Comparison of ENCODE assay signal across 13 mouse cellular contexts in the genomic region with DNA sequence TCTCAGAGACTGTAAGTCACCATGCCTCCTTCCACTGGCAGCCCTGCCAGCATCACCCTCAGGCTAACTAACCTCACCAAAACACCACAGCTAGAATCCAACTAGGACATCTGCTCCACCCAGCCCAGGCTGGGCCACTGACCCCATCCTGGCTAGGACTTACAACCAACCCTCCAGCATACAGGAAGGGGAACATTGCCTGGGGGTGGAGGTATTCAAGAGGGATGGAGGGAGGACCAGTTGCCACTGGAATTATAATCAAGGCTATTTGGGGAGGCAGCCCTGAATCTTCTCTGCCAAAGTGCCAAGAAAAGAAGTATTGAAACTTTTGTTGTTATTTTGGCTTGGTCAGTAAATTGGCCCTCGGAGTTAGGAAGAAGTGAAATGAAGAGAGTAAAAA. TPM values are rescaled to one million over a fixed set of nuclear protein-coding genes. Genes with fewer than 3 reads are reported as not detected.
DNase-seq lines count a peak whose midpoint lies in the region; ATAC-seq lines count a peak whose summit lies in the region.
"Had no signal": no experiment of that assay in that cellular context is flagged by ENCODE, and none has a peak within 500 bp of the region (broad histone marks: within the 10 kb centered on the region; RNA-seq: fewer than 3 reads in every experiment).

No protein-coding gene starts in this region.

- H3K27me3 ChIP-seq in forebrain, embryonic 14.5 days (replicated peaks; ENCODE audit: control insufficient read depth, insufficient read depth, low read length) = peaks cover 55% of the 10 kb centered on the region
- peaks cover 88% of the 10 kb centered on the region for H3K27me3 ChIP-seq in forebrain, embryonic 12.5 days
- H3K27me3 ChIP-seq in kidney, embryonic 16.5 days (ENCODE audit: insufficient read depth, low read length) = peaks cover 32% of the 10 kb centered on the region
- peaks cover 45% of the 10 kb centered on the region for H3K27me3 ChIP-seq in embryonic facial prominence, embryonic 14.5 days (replicated peaks; ENCODE audit: control insufficient read depth, insufficient read depth, low read length)

- 46% methylated on average over 1 of the region's 1 CpGs for WGBS in forebrain, embryonic 14.5 days
- WGBS in forebrain, embryonic 12.5 days = 62% methylated on average over 1 of the region's 1 CpGs
- 38% methylated on average over 1 of the region's 1 CpGs for WGBS in kidney, embryonic 16.5 days
- 52% methylated on average over 1 of the region's 1 CpGs for WGBS in embryonic facial prominence, embryonic 14.5 days

- no peaks in the 10 kb centered on the region for H3K36me3 ChIP-seq in forebrain, embryonic 14.5 days (ENCODE audit: control insufficient read depth, insufficient read depth, low read length)
- no peaks in the 10 kb centered on the region for H3K36me3 ChIP-seq in forebrain, embryonic 12.5 days (replicated peaks)
- no peaks in the 10 kb centered on the region for H3K36me3 ChIP-seq in kidney, embryonic 16.5 days (ENCODE audit: insufficient read depth, low read length)
- H3K36me3 ChIP-seq in embryonic facial prominence, embryonic 14.5 days (ENCODE audit: control insufficient read depth, insufficient read depth, low read length) = no peaks in the 10 kb centered on the region

- H3K9me3 ChIP-seq in forebrain, embryonic 14.5 days (replicated peaks; ENCODE audit: control insufficient read depth, low read length) = no peaks in the 10 kb centered on the region
- no peaks in the 10 kb centered on the region for H3K9me3 ChIP-seq in forebrain, embryonic 12.5 days
- no peaks in the 10 kb centered on the region for H3K9me3 ChIP-seq in kidney, embryonic 16.5 days (ENCODE audit: low read length)
- H3K9me3 ChIP-seq in embryonic facial prominence, embryonic 14.5 days (ENCODE audit: control insufficient read depth, low read length) = no peaks in the 10 kb centered on the region

- H3K9ac ChIP-seq in forebrain, embryonic 14.5 days (ENCODE audit: low read length) = no peak overlapping the region
- no peak overlapping the region for H3K9ac ChIP-seq in forebrain, embryonic 12.5 days
- no peak overlapping the region; the same call in 1 of the 2 replicates for H3K9ac ChIP-seq in kidney, embryonic 16.5 days (replicated peaks; ENCODE audit: low read length)
- H3K9ac ChIP-seq in embryonic facial prominence, embryonic 14.5 days (ENCODE audit: low read depth, low read length) = no peak overlapping the region

- no peak for ATAC-seq in forebrain, embryonic 14.5 days
- no peak for ATAC-seq in forebrain, embryonic 12.5 days (ENCODE audit: low FRiP score)
- ATAC-seq in kidney, embryonic 16.5 days (ENCODE audit: low FRiP score, low TSS enrichment) = no peak
- ATAC-seq in embryonic facial prominence, embryonic 14.5 days (ENCODE audit: low read depth) = no peak

- no peak overlapping the region for H3K4me3 ChIP-seq in forebrain, embryonic 14.5 days (ENCODE audit: low read depth, low read length)
- no peak overlapping the region for H3K4me3 ChIP-seq in forebrain, embryonic 12.5 days (replicated peaks)
- peak overlapping the region; percentile 57 for H3K4me3 ChIP-seq in kidney, embryonic 16.5 days (ENCODE audit: low read length)
- H3K4me3 ChIP-seq in embryonic facial prominence, embryonic 14.5 days (ENCODE audit: low read depth, low read length) = 0 out of 2 replicates have a peak overlapping the region, but pooled peaks have one; percentile 58

- peak; percentile 11 for DNase-seq in forebrain, embryonic 14.5 days (ENCODE audit: low spot score)
- DNase-seq in kidney, postnatal 10 days = no peak
- DNase-seq in 3T3-L1 (ENCODE audit: low read depth, low spot score) = peak; percentile 38
- no peak for DNase-seq in embryonic facial prominence, embryonic 14.5 days (ENCODE audit: low spot score)
- DNase-seq in natural killer cell, adult 2 months (ENCODE audit: low spot score in 2 of 2) = no peak
- no peak for DNase-seq in ovary, postnatal 14 days (ENCODE audit: low spot score)
- DNase-seq: B cell, adult 2 months; heart, postnatal 10 days; kidney, adult 18-20 months; left cerebral cortex, postnatal 4 days; thymus, adult 2 months had no signal

- H3K4me2 ChIP-seq in forebrain, embryonic 14.5 days (ENCODE audit: low read length) = no peak overlapping the region; the same call in 1 of the 2 replicates
- H3K4me2 ChIP-seq in forebrain, embryonic 12.5 days = no peak overlapping the region
- H3K4me2 ChIP-seq in kidney, embryonic 16.5 days (replicated peaks; ENCODE audit: low read depth, low read length) = peak overlapping the region; percentile 94
- H3K4me2 ChIP-seq in embryonic facial prominence, embryonic 14.5 days (ENCODE audit: low read depth, low read length) = peak overlapping the region; percentile 99; the same call in 1 of the 2 replicates

- H3K27ac ChIP-seq in forebrain, embryonic 14.5 days (ENCODE audit: low read depth, low read length) = no peak overlapping the region
- H3K27ac ChIP-seq in forebrain, embryonic 12.5 days = no peak overlapping the region
- H3K27ac ChIP-seq in kidney, embryonic 16.5 days (ENCODE audit: low read length) = no peak overlapping the region
- no peak overlapping the region for H3K27ac ChIP-seq in embryonic facial prominence, embryonic 14.5 days (replicated peaks; ENCODE audit: low read depth, low read length)

- peaks cover 7% of the 10 kb centered on the region for H3K4me1 ChIP-seq in forebrain, embryonic 14.5 days (ENCODE audit: control insufficient read depth, insufficient read depth, low read length)
- peaks cover 19% of the 10 kb centered on the region for H3K4me1 ChIP-seq in forebrain, embryonic 12.5 days
- H3K4me1 ChIP-seq in kidney, embryonic 16.5 days (ENCODE audit: insufficient read depth, low read length) = peaks cover 35% of the 10 kb centered on the region
- H3K4me1 ChIP-seq in embryonic facial prominence, embryonic 14.5 days (ENCODE audit: control insufficient read depth, insufficient read depth, low read length) = peaks cover 6% of the 10 kb centered on the region; the same call in 1 of the 2 replicates

RNA-seq across cellular contexts. Expression of a gene that starts 2.0 kb away (rescaled TPM):
- 3.5 and 4.5 TPM in 2 replicates for polyA plus RNA-seq in forebrain, embryonic 14.5 days (2014; fragmentation: Nextera tagmentation; extraction: Ambion mirVana)
- 4.7 and 7.0 TPM in 2 replicates for polyA plus RNA-seq in forebrain, embryonic 12.5 days (2016; fragmentation: Nextera tagmentation; extraction: Ambion mirVana)
- polyA plus RNA-seq in kidney, embryonic 16.5 days (2015; fragmentation: Nextera tagmentation; extraction: Ambion mirVana) = 51.0 and 63.2 TPM in 2 replicates
- 9.3 and 11.8 TPM in 2 replicates for polyA plus RNA-seq in embryonic facial prominence, embryonic 14.5 days (2014; fragmentation: Nextera tagmentation; extraction: Ambion mirVana)

RNA-seq across cellular contexts. Expression of a gene that starts 50.4 kb away (rescaled TPM):
- polyA plus RNA-seq in forebrain, embryonic 14.5 days (2014; fragmentation: Nextera tagmentation; extraction: Ambion mirVana) = 31.6 and 33.3 TPM in 2 replicates
- polyA plus RNA-seq in forebrain, embryonic 12.5 days (2016; fragmentation: Nextera tagmentation; extraction: Ambion mirVana) = 45.6 and 46.8 TPM in 2 replicates
- polyA plus RNA-seq in kidney, embryonic 16.5 days (2015; fragmentation: Nextera tagmentation; extraction: Ambion mirVana) = 31.3 and 33.2 TPM in 2 replicates
- 28.1 and 31.5 TPM in 2 replicates for polyA plus RNA-seq in embryonic facial prominence, embryonic 14.5 days (2014; fragmentation: Nextera tagmentation; extraction: Ambion mirVana)

Comparison
In these comparisons a context has a peak if more than half of its experiments do, and no peak if none do; other contexts are left out.
1. DNase-seq: peak in forebrain, embryonic 14.5 days (single experiment) and 3T3-L1 (single experiment); none in kidney, postnatal 10 days (single experiment), embryonic facial prominence, embryonic 14.5 days (single experiment), natural killer cell, adult 2 months (0 of 2) and ovary, postnatal 14 days (single experiment).
2. H3K4me2 ChIP-seq: peak in kidney, embryonic 16.5 days (single experiment) and embryonic facial prominence, embryonic 14.5 days (single experiment); none in forebrain, embryonic 14.5 days (single experiment) and forebrain, embryonic 12.5 days (single experiment).
3. H3K4me3 ChIP-seq: peak in kidney, embryonic 16.5 days (single experiment) and embryonic facial prominence, embryonic 14.5 days (single experiment); none in forebrain, embryonic 14.5 days (single experiment) and forebrain, embryonic 12.5 days (single experiment).